Mouse (Mus musculus) forebrain, postnatal 0 days (tissue): Measurements from ENCODE around the gene Lrrc47. TPM values are rescaled to one million over a fixed set of nuclear protein-coding genes. Genes with fewer than 3 reads are reported as not detected.
A peak's percentile ranks its signal among the peaks of the same experiment; 100 is the strongest.

Experiments used
- ATAC-seq: fragments of 200-750 bp; cut with Nextera tagmentation; 2 replicates; pipeline ENCODE4 v1.8.0; 2017; ENCODE audit warnings: mild to moderate bottlenecking, moderate library complexity
- DNase-seq: peaks from one replicate; pipeline ENCODE4 v3.0.0-alpha.2; 2015
- H3K27ac ChIP-seq: fragments of 300-500 bp; sonication (generic); 2 replicates; pipeline ENCODE4 v1.5.1; 2014; ENCODE audit warnings: low read depth, mild to moderate bottlenecking, antibody characterized with exemption, low read length, moderate library complexity, mixed read lengths
- H3K27me3 ChIP-seq: fragments of 300-500 bp; sonication (generic); 2 replicates; pipeline ENCODE4 v1.6.1; 2014; ENCODE audit warnings: mild to moderate bottlenecking, low read length, mixed read lengths; ENCODE audit not compliant: insufficient read depth
- H3K36me3 ChIP-seq: fragments of 300-500 bp; sonication (generic); 2 replicates; pipeline ENCODE4 v1.6.1; 2014; ENCODE audit warnings: mild to moderate bottlenecking, moderate library complexity; ENCODE audit not compliant: insufficient read depth
- H3K4me1 ChIP-seq: fragments of 300-500 bp; sonication (generic); 2 replicates; pipeline ENCODE4 v1.6.1; 2014; ENCODE audit warnings: antibody characterized with exemption; ENCODE audit not compliant: insufficient read depth
- H3K4me2 ChIP-seq: fragments of 300-500 bp; sonication (generic); 2 replicates; pipeline ENCODE4 v1.6.1; 2014; ENCODE audit warnings: low read depth, mild to moderate bottlenecking, moderate library complexity
- H3K4me3 ChIP-seq: fragments of 300-500 bp; sonication (generic); 2 replicates; pipeline ENCODE4 v1.5.1; 2014; ENCODE audit warnings: low read depth, low read length, mixed read lengths
- H3K9ac ChIP-seq: fragments of 300-500 bp; sonication (generic); 2 replicates; pipeline ENCODE4 v1.6.1; 2014; ENCODE audit warnings: mild to moderate bottlenecking
- H3K9me3 ChIP-seq: fragments of 300-500 bp; sonication (generic); 2 replicates; pipeline ENCODE4 v1.6.1; 2016; ENCODE audit warnings: low read length
- CTCF ChIP-seq: sonication (generic); IDR thresholded peaks from 2 replicates; pipeline ENCODE4 v1.5.1; 2016; ENCODE audit warnings: antibody characterized with exemption, control low read depth, low read depth
- WGBS: fragments of 180-500 bp; shearing (Covaris S2); extraction: QIAGEN DNeasy Blood & Tissue Kit; methylation state at CpG from one replicate; pipeline ENCODE4 v1.1.7; 2014; 5-methylcytosine and 5-hydroxymethylcytosine counted together
- polyA plus RNA-seq: library from polyadenylated mRNA; unstranded; fragments of >200 nt; fragmentation: Nextera tagmentation; extraction: Ambion mirVana; gene quantifications from 2 replicates; pipeline ENCODE4 v1.2.1, GENCODE M21; 2015
- total RNA-seq: library from RNA; depleted of rRNA; stranded (reverse); fragments of >200 nt; gene quantifications from 2 replicates; pipeline ENCODE4 v1.2.3, GENCODE M21; 2014; rRNA removed

Gene Lrrc47
- total and polyA plus RNA-seq, 2 experiments from 2014 or later: 20.5 to 27.4 TPM

- 39% methylated on average over 2 of the region's 2 CpGs for WGBS
- Histone ChIP-seq H3K27me3 (no peaks in the 10 kb centered on the region), H3K4me3 (no peak overlapping the region), H3K4me1 (no peaks in the 10 kb centered on the region), H3K4me2 (no peak overlapping the region), H3K9ac (no peak overlapping the region), H3K9me3 (no peaks in the 10 kb centered on the region), H3K27ac (no peak overlapping the region), H3K36me3 (no peaks in the 10 kb centered on the region)
- ATAC-seq (no peak), DNase-seq (no peak)
- TF ChIP-seq CTCF: no peak
These were observed 45.1 kb downstream of the Lrrc47 start for GRCm38 (mm10) chr4:154056661-154057060.

GRCm38 (mm10) chr4:154057696-154058095 lies 46.2 kb downstream of the Lrrc47 start:
- Histone ChIP-seq H3K36me3 (no peaks in the 10 kb centered on the region), H3K4me1 (no peaks in the 10 kb centered on the region), H3K27ac (no peak overlapping the region), H3K9ac (no peak overlapping the region), H3K27me3 (no peaks in the 10 kb centered on the region), H3K4me3 (no peak overlapping the region), H3K9me3 (no peaks in the 10 kb centered on the region), H3K4me2 (no peak overlapping the region)
- WGBS: 65% methylated on average over 4 of the region's 4 CpGs
- no peak for ATAC-seq
- no peak for DNase-seq
- TF ChIP-seq CTCF: no peak

GRCm38 (mm10) chr4:154064827-154065773 lies 53.6 kb downstream of the Lrrc47 start:
- Histone ChIP-seq H3K27ac (no peak overlapping the region), H3K4me3 (no peak overlapping the region), H3K9me3 (no peaks in the 10 kb centered on the region), H3K4me1 (no peaks in the 10 kb centered on the region), H3K36me3 (no peaks in the 10 kb centered on the region), H3K9ac (no peak overlapping the region), H3K27me3 (no peaks in the 10 kb centered on the region), H3K4me2 (no peak overlapping the region)
- DNase-seq (peak; percentile 67), ATAC-seq (peak; percentile 87)
- 65% methylated on average over 14 of the region's 14 CpGs for WGBS
- peak; percentile 97 for TF ChIP-seq CTCF

GRCm38 (mm10) chr4:154070896-154071295 lies 59.4 kb downstream of the Lrrc47 start:
- Histone ChIP-seq H3K27me3 (peaks cover 11% of the 10 kb centered on the region; the same call in 1 of the 2 replicates), H3K9me3 (no peaks in the 10 kb centered on the region), H3K27ac (no peak overlapping the region), H3K4me1 (no peaks in the 10 kb centered on the region), H3K36me3 (no peaks in the 10 kb centered on the region), H3K9ac (no peak overlapping the region), H3K4me2 (no peak overlapping the region), H3K4me3 (no peak overlapping the region)
- no peak for ATAC-seq
- WGBS: 5% methylated on average over 5 of the region's 5 CpGs
- no peak for DNase-seq
- TF ChIP-seq CTCF: peak; percentile 49

Other genes with a start within 250 kb of the Lrrc47 start
- 38.6 and 46.4 TPM in 2 replicates for gene A430005L14Rik, start 54.5 kb upstream of the Lrrc47 start, total RNA-seq
- gene A430005L14Rik, start 54.5 kb upstream of the Lrrc47 start, polyA plus RNA-seq: 47.6 and 50.9 TPM in 2 replicates
- gene Dffb, start 36.6 kb upstream of the Lrrc47 start, total RNA-seq: 18.9 and 22.7 TPM in 2 replicates
- gene Dffb, start 36.6 kb upstream of the Lrrc47 start, polyA plus RNA-seq: 8.6 and 9.3 TPM in 2 replicates
- gene Cep104, start 36.5 kb upstream of the Lrrc47 start, total RNA-seq: 9.2 and 10.5 TPM in 2 replicates
- gene Cep104, start 36.5 kb upstream of the Lrrc47 start, polyA plus RNA-seq: 7.7 and 9.9 TPM in 2 replicates
- gene Smim1, start 14.5 kb downstream of the Lrrc47 start, total RNA-seq: 8.5 and 10.2 TPM in 2 replicates
- 7.2 TPM in 2 replicates for gene Smim1, start 14.5 kb downstream of the Lrrc47 start, polyA plus RNA-seq
- gene Ccdc27, start 30.9 kb downstream of the Lrrc47 start, total RNA-seq: not detected in 2 replicates
- gene Ccdc27, start 30.9 kb downstream of the Lrrc47 start, polyA plus RNA-seq: not detected in 2 replicates
- gene Trp73, start 128.5 kb downstream of the Lrrc47 start, total RNA-seq: 2.2 and 3.9 TPM in 2 replicates
- 3.5 and 4.1 TPM in 2 replicates for gene Trp73, start 128.5 kb downstream of the Lrrc47 start, polyA plus RNA-seq
- gene Wrap73, start 130.6 kb downstream of the Lrrc47 start, total RNA-seq: 44.1 and 44.4 TPM in 2 replicates
- gene Wrap73, start 130.6 kb downstream of the Lrrc47 start, polyA plus RNA-seq: 37.6 and 42.7 TPM in 2 replicates
- 185 and 202 TPM in 2 replicates for gene Tprgl, start 148.9 kb downstream of the Lrrc47 start, total RNA-seq
- 223 and 224 TPM in 2 replicates for gene Tprgl, start 148.9 kb downstream of the Lrrc47 start, polyA plus RNA-seq
- 22.2 and 36.5 TPM in 2 replicates for gene Megf6, start 159.0 kb downstream of the Lrrc47 start, total RNA-seq
- gene Megf6, start 159.0 kb downstream of the Lrrc47 start, polyA plus RNA-seq: 5.6 and 7.7 TPM in 2 replicates